Mouse (Mus musculus) intestine, postnatal 0 days (tissue): Measurements from ENCODE around the gene Txn2. TPM values are rescaled to one million over a fixed set of nuclear protein-coding genes. Genes with fewer than 3 reads are reported as not detected.

Experiments used
- ATAC-seq: fragments of 200-750 bp; cut with Nextera tagmentation; 2 replicates; pipeline ENCODE4 v1.8.0; 2017; ENCODE audit warnings: mild to moderate bottlenecking, moderate TSS enrichment, moderate library complexity
- H3K27ac ChIP-seq: fragments of 300-500 bp; sonication (generic); 2 replicates; pipeline ENCODE4 v1.5.1; 2014; ENCODE audit warnings: mild to moderate bottlenecking, low read depth, low read length, moderate library complexity
- H3K27me3 ChIP-seq: fragments of 300-500 bp; sonication (generic); replicated peaks from 2 replicates; pipeline ENCODE4 v1.6.1; 2014; ENCODE audit warnings: low read length, mixed read lengths; ENCODE audit not compliant: control insufficient read depth, insufficient read depth
- H3K36me3 ChIP-seq: fragments of 300-500 bp; sonication (generic); 2 replicates; pipeline ENCODE4 v1.6.1; 2014; ENCODE audit warnings: mild to moderate bottlenecking, moderate library complexity; ENCODE audit not compliant: control insufficient read depth, insufficient read depth
- H3K4me1 ChIP-seq: fragments of 300-500 bp; sonication (generic); replicated peaks from 2 replicates; pipeline ENCODE4 v1.6.1; 2014; ENCODE audit warnings: antibody characterized with exemption, low read length, mixed read lengths; ENCODE audit not compliant: control insufficient read depth, insufficient read depth
- H3K4me2 ChIP-seq: fragments of 300-500 bp; sonication (generic); replicated peaks from 2 replicates; pipeline ENCODE4 v1.6.1; 2014; ENCODE audit warnings: low read depth, mild to moderate bottlenecking, moderate library complexity
- H3K4me3 ChIP-seq: fragments of 300-500 bp; sonication (generic); 2 replicates; pipeline ENCODE4 v1.5.1; 2014; ENCODE audit warnings: low read depth, low read length
- H3K9ac ChIP-seq: fragments of 300-500 bp; sonication (generic); 2 replicates; pipeline ENCODE4 v1.6.1; 2014; ENCODE audit warnings: mild to moderate bottlenecking, low read depth, low read length
- H3K9me3 ChIP-seq: fragments of 300-500 bp; sonication (generic); 2 replicates; pipeline ENCODE4 v1.6.1; 2016; ENCODE audit warnings: mixed run types; ENCODE audit not compliant: control insufficient read depth
- CTCF ChIP-seq: sonication (generic); IDR thresholded peaks from 2 replicates; pipeline ENCODE4 v1.5.1; 2016; ENCODE audit warnings: low read depth, mild to moderate bottlenecking, control low read depth, antibody characterized with exemption, moderate library complexity
- WGBS: fragments of 180-500 bp; shearing (Covaris S2); extraction: QIAGEN DNeasy Blood & Tissue Kit; methylation state at CpG from one replicate; pipeline ENCODE4 v1.1.7; 2014; 5-methylcytosine and 5-hydroxymethylcytosine counted together
- polyA plus RNA-seq: library from polyadenylated mRNA; unstranded; fragments of >200 nt; fragmentation: Nextera tagmentation; extraction: Ambion mirVana; gene quantifications from 2 replicates; pipeline ENCODE4 v1.2.1, GENCODE M21; 2015

Gene Txn2
- polyA plus RNA-seq, 1 experiment from 2014 or later, result 173 TPM

DNA sequence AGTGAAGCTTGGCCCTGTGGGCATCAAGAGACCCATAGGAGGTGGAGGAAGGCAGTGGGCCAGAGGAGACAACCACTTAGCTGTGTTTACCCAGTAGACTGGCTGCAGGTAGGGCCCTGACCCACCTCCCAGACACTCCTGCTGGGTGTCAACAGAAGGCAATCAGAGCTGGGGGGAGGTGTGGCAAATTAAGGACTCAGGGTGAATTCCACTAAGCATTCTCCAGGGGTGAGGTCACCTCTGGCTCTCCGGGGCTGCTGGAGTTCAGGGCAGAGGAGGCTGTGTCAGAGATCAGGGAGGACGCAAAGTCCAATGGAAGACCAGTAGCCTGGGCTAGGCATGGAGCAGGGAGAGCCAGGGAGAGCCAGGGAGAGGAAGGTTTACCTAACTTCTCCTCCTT, 17.7 kb downstream of the Txn2 start:
- peaks cover 29% of the 10 kb centered on the region for H3K36me3 ChIP-seq
- H3K4me3 ChIP-seq, result no peak overlapping the region
- 0 out of 2 replicates have a peak, but pooled peaks cover 3% of the 10 kb centered on the region for H3K4me1 ChIP-seq
- peak; percentile 48; the same call in 1 of the 2 replicates for ATAC-seq
- H3K9me3 ChIP-seq, result no peaks in the 10 kb centered on the region
- no peak for TF ChIP-seq CTCF
- 9% methylated on average over 2 of the region's 2 CpGs for WGBS
- no peak overlapping the region for H3K4me2 ChIP-seq
- H3K9ac ChIP-seq, result no peak overlapping the region
- no peak overlapping the region for H3K27ac ChIP-seq
- H3K27me3 ChIP-seq, result no peaks in the 10 kb centered on the region

DNA sequence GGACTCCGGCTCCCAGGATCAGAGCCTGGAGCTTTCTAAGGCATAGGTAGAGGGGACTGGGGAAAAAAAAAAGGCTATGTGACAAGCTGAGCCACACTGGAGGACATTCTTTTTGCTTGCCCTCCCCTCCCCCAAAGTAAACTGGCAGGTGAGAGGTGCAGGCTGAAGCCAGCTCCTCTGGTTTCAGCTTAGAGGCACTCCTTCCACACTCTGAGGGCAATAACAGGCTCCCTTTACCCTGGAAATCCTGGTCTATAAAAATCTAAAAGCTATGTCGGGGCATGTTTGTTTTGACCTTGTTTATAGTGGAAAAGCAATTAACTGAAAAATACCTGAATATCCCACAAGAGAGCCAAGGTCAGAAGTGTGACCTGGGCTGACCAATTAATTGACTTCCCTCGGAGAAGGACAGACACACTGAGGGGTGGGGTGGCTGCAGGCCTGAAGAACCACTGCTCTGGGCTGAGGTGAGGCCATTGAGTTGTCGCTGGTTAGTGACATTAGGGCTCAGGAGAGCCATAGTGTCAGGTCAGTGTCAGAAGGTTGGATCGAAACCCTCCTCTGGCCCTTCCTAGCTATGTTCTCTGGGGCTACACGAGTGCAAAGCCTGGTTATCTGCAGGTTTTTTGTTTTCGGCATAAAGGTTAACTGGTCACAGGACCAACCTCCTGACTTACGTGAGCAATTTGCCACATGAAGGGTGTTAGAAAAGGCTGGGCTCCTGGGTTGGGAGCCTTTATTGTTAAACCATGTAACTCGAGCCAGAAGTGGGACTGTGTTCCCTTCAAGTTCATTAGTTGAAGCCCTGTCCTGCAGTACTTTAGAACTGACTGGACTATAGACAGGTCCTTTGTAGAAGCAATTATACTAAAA, 20.9 kb downstream of the Txn2 start:
- H3K4me3 ChIP-seq, result no peak overlapping the region
- no peak for ATAC-seq
- no peak for TF ChIP-seq CTCF
- WGBS, result 39% methylated on average over 9 of the region's 9 CpGs
- H3K36me3 ChIP-seq, result no peaks in the 10 kb centered on the region
- H3K27me3 ChIP-seq, result no peaks in the 10 kb centered on the region
- no peak overlapping the region for H3K27ac ChIP-seq
- peaks cover 3% of the 10 kb centered on the region; the same call in 1 of the 2 replicates for H3K4me1 ChIP-seq
- H3K4me2 ChIP-seq, result no peak overlapping the region
- no peak overlapping the region for H3K9ac ChIP-seq
- no peaks in the 10 kb centered on the region for H3K9me3 ChIP-seq

DNA sequence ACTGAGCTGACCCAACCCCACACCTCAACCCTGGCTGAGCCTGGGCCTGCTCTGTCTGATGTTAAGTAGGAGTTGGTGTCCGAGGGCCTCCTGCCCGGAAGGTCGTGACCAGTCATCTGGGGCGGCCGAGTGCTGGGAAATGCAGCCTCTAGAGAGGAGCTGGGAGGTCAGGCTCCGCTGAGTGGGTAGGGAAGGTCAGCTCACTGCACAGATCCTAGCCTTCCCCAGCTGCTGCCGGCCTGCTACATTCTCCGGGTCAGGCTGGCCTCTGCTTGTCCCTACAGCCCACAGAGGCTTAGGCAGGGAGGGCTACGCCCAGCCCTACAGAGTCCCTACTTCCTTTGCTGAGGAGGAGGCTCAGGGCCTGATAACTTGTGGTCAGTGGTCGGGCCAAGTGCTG, 22.3 kb downstream of the Txn2 start:
- TF ChIP-seq CTCF, result no peak
- no peak overlapping the region for H3K9ac ChIP-seq
- H3K36me3 ChIP-seq, result no peaks in the 10 kb centered on the region
- ATAC-seq, result no peak
- no peaks in the 10 kb centered on the region for H3K27me3 ChIP-seq
- WGBS, result 78% methylated on average over 10 of the region's 10 CpGs
- H3K4me1 ChIP-seq, result peaks cover 3% of the 10 kb centered on the region; the same call in 1 of the 2 replicates
- peak overlapping the region; percentile 8; the same call in 1 of the 2 replicates for H3K27ac ChIP-seq
- no peak overlapping the region for H3K4me3 ChIP-seq
- no peaks in the 10 kb centered on the region for H3K9me3 ChIP-seq
- H3K4me2 ChIP-seq, result no peak overlapping the region

DNA sequence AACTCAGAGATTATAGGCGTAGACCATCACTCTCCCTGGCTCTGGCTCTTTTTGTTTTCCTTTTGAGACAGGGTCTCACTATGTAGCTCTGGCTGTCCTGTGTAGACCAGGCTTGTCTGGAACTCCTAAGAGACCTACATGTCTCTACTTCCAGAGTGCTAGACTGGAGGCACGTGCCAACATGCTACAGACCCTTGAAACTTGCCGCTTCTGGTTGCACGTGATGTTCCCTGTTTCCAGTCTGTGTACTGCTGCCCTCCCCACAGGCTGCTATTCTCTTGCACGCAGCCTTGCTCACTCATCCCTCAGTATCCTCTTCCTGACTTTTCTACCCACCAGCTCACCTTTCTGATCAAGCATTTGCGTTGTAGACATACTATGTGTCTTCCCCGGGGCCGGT, 22.7 kb downstream of the Txn2 start:
- H3K27ac ChIP-seq, result peak overlapping the region; percentile 8; the same call in 1 of the 2 replicates
- no peak overlapping the region for H3K9ac ChIP-seq
- no peaks in the 10 kb centered on the region for H3K27me3 ChIP-seq
- no peak overlapping the region for H3K4me2 ChIP-seq
- 80% methylated on average over 8 of the region's 8 CpGs for WGBS
- no peak for ATAC-seq
- no peaks in the 10 kb centered on the region for H3K9me3 ChIP-seq
- H3K4me3 ChIP-seq, result no peak overlapping the region
- no peaks in the 10 kb centered on the region for H3K36me3 ChIP-seq
- peaks cover 2% of the 10 kb centered on the region; the same call in 1 of the 2 replicates for H3K4me1 ChIP-seq
- TF ChIP-seq CTCF, result no peak

DNA sequence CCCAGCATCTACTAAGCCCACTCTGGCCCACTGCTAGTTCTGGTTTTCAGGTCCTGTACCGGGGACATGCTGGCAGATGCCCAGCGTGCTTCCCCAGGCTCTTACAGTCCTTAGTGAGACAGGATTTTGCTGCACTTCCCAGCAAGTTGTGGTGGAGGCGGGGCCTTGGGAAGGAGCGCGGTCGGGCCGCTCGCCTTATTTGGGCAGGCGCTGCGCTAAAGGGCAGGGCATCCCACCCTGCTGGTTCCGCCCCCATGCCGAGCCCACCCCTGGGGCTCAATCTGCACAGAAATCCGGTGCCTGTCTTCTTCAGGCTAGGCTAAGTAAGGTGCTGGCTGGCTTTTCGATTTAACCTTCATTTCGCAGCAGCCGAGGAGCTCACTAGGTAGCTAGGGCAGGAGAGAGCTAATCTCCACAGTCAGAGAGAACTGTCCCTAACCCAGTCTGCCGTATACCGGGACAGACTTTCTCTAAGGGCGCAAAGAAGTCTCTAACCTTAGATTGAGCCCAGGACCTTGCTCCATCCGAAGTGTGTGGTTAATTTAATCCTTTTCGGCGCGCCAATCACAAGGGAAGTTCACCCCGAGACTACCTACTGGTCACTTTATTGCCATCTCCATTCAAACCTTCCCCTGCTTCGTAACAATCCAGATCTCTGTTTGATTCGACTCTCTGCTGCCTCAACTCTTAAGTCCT, 23.4 kb downstream of the Txn2 start:
- Histone ChIP-seq H3K4me2 (peak overlapping the region; percentile 68), H3K27me3 (no peaks in the 10 kb centered on the region), H3K9ac (no peak overlapping the region), H3K27ac (no peak overlapping the region), H3K9me3 (no peaks in the 10 kb centered on the region), H3K4me1 (no peaks in the 10 kb centered on the region; the same call in 1 of the 2 replicates), H3K36me3 (no peaks in the 10 kb centered on the region), H3K4me3 (peak overlapping the region; percentile 23)
- WGBS, result 14% methylated on average over 26 of the region's 26 CpGs
- ATAC-seq, result no peak
- no peak for TF ChIP-seq CTCF

DNA sequence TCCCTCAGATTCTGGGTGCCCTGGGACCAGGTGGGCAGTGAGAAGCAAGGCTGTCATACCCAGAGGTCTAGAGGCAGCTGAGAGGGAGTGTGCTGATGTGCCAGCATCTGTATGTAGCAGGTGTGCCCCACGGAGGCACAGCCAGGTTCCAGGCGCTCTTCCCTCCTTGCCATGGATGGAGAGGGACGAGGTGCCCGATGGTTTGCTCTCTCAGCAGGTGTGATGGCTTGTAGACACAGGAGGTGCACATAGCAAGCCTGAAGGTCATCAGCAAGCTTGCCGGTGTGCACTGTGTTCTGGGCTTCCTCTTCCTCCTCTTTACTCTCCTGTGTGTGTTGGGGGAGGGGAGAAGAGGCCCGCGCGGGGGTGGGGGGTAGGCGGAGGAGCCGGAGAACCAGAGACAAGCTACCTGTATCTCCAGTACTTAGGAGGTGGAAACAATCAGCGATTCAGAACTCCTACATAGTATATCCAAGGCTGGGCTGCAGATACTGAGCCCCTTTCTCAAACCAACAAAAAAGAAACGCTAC, 24.4 kb downstream of the Txn2 start:
- whole genome bisulfite sequencing, result 22% methylated on average over 12 of the region's 12 CpGs
- H3K4me3 ChIP-seq, result no peak overlapping the region
- no peaks in the 10 kb centered on the region for H3K36me3 ChIP-seq
- H3K27ac ChIP-seq, result no peak overlapping the region; the same call in 1 of the 2 replicates
- no peak for TF ChIP-seq CTCF
- no peaks in the 10 kb centered on the region; the same call in 1 of the 2 replicates for H3K4me1 ChIP-seq
- peak overlapping the region; percentile 68; the same call in 1 of the 2 replicates for H3K4me2 ChIP-seq
- ATAC-seq, result 0 out of 2 replicates have a peak, but pooled peaks have one; percentile 18
- no peaks in the 10 kb centered on the region for H3K9me3 ChIP-seq
- no peaks in the 10 kb centered on the region for H3K27me3 ChIP-seq
- H3K9ac ChIP-seq, result no peak overlapping the region
